Mouse (Mus musculus) megakaryocyte-erythroid progenitor cell, adult 5-6 weeks (primary cell): Measurements from ENCODE around the gene Tspyl2. TPM values are rescaled to one million over a fixed set of nuclear protein-coding genes. Genes with fewer than 3 reads are reported as not detected.
"Not testable (repeated sequence)": the region's sequence is repeated elsewhere in the genome, so short reads cannot be mapped to it uniquely, and the experiment has no call there.

ENCODE experiments used
- ATAC-seq: replicated peaks from 2 replicates; pipeline ENCODE4 v1.8.0; 2016; ENCODE audit warnings: mild to moderate bottlenecking, inconsistent platforms; ENCODE audit not compliant: severe bottlenecking, poor library complexity, low FRiP score, low TSS enrichment
- total RNA-seq, 2 experiments: library from RNA; stranded (forward) in 1 of 2; stranded (reverse) in 1 of 2; fragments of 200-1000, 215-1000 nt in 1 of 2; fragments of >200 nt in 1 of 2; fragmentation: Nextera tagmentation in 1 of 2; gene quantifications; 2 replicates each; pipeline ENCODE4 v1.2.3; 2014 to 2017

Tspyl2 gene
- total RNA-seq, 2 experiments from 2014 or later = 9.3 to 14.0 TPM

GRCm38 (mm10) chrX:152306224-152306623 lies 36.0 kb downstream of the Tspyl2 start:
- ATAC-seq = no peak

GRCm38 (mm10) chrX:152287026-152287425 lies 55.2 kb downstream of the Tspyl2 start:
- not testable (repeated sequence) for ATAC-seq

Other genes with a start within 250 kb of the Tspyl2 start
- 0.62 and 1.6 TPM in 2 replicates for gene Iqsec2, start 198.2 kb downstream of the Tspyl2 start, total RNA-seq (2014; fragmentation: Nextera tagmentation)
- 1.6 and 2.2 TPM in 2 replicates for gene Iqsec2, start 198.2 kb downstream of the Tspyl2 start, total RNA-seq (2017)
- 38.5 and 58.0 TPM in 2 replicates for gene Kdm5c, start 109.4 kb downstream of the Tspyl2 start, total RNA-seq (2014; fragmentation: Nextera tagmentation)
- 45.7 and 48.0 TPM in 2 replicates for gene Kdm5c, start 109.4 kb downstream of the Tspyl2 start, total RNA-seq (2017)
- 9.7 and 24.7 TPM in 2 replicates for gene Kantr, start 14.9 kb downstream of the Tspyl2 start, total RNA-seq (2014; fragmentation: Nextera tagmentation)
- 0.52 and 1.6 TPM in 2 replicates for gene Kantr, start 14.9 kb downstream of the Tspyl2 start, total RNA-seq (2017)
- not detected in 2 replicates for gene Gpr173, start 26.3 kb upstream of the Tspyl2 start, total RNA-seq (2014; fragmentation: Nextera tagmentation)
- not detected in 2 replicates for gene Gpr173, start 26.3 kb upstream of the Tspyl2 start, total RNA-seq (2017)
- gene Cldn34a, start 220.9 kb upstream of the Tspyl2 start, total RNA-seq (2014; fragmentation: Nextera tagmentation) = not detected in 2 replicates
- gene Cldn34a, start 220.9 kb upstream of the Tspyl2 start, total RNA-seq (2017) = not detected in 2 replicates